Mouse (Mus musculus) embryonic fibroblast, embryonic 13.5 days (primary cell): Measurements from ENCODE around the gene Vtcn1.

ENCODE experiments used
- CTCF ChIP-seq: IDR thresholded peaks from 2 replicates; pipeline ENCODE4 v1.5.1; 2011; ENCODE audit warnings: mild to moderate bottlenecking, control low read depth, low read length, moderate library complexity, borderline replicate concordance; ENCODE audit not compliant: insufficient read depth
- POLR2A ChIP-seq: IDR thresholded peaks from 2 replicates; pipeline ENCODE4 v1.6.1; 2011; ENCODE audit warnings: low read depth, mild to moderate bottlenecking, control low read depth, low read length, moderate library complexity

DNA sequence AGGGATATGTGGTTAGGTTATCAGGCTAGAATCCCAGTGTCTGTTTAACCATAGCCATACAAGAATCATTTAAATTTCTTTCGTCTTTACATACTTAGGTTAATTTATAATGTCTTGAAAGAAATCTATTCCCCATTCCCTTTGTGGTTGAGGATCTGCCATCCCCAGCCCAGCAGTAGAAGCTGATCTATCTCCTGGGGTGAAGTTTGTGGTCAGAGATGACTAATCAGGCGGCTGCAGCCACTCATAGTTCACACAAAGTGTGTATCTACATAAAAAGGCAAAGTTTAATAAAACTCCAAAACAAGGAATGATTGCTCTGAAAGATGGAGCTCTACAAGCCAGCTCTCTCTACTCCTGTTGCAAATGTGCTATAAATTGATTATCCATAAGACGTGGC is 33.6 kb upstream of the Vtcn1 start:
- TF ChIP-seq CTCF, result no peak
- no peak for TF ChIP-seq POLR2A
